Mouse (Mus musculus): Measurements from ENCODE around the gene Dop1b.

- no peak for TF ChIP-seq CTCF (IDR thresholded peaks at IDR 0.05; ENCODE audit: borderline replicate concordance, extremely low read depth, insufficient read depth, insufficient read length)
- TF ChIP-seq POLR2A (IDR thresholded peaks at IDR 0.05; ENCODE audit: borderline replicate concordance, extremely low read depth, insufficient read depth, insufficient read length, poor library complexity, severe bottlenecking): no peak
Observed at GRCm38 (mm10) chr16:93821706-93822105, 110.0 kb downstream of the Dop1b start.
